Mouse (Mus musculus) liver, adult 2 months (tissue): ENCODE data around the gene Wipf1.

Experiments
- CTCF ChIP-seq: fragments of 200-500 bp; IDR thresholded peaks from 2 replicates; pipeline ENCODE4 v1.5.1; 2011; ENCODE audit warnings: low read depth, low read length, control low read depth
- POLR2A ChIP-seq: fragments of 200-500 bp; IDR thresholded peaks from 2 replicates; pipeline ENCODE4 v1.6.1; 2011; ENCODE audit warnings: low read length, control low read depth; ENCODE audit not compliant: insufficient read depth; ENCODE audit errors: extremely low read depth

DNA sequence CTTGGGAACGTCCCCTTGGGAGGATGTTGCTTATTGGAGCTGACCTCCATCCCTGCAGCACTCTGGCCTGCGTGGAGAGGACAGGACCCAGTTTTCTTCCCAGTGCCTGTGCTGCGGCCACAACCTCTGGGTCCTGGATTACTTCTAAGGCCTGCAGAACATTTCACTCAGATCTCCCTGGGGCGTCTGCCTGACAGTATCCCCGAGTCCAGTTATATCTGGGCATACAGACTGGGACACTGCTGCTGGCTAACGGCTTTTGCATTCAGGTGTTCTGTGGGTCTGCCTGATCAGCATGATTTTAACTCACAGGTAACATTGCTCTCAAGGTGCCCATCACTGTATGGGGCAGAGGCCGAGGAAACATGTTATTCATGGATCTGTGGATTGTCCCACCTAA is 52.0 kb downstream of the Wipf1 start:
- TF ChIP-seq CTCF, result no peak
- TF ChIP-seq POLR2A, result no peak
